Mouse (Mus musculus) heart, embryonic 13.5 days (tissue): ENCODE measurements around the gene Lce1i. TPM values are rescaled to one million over a fixed set of nuclear protein-coding genes. Genes with fewer than 3 reads are reported as not detected.
"Not testable (repeated sequence)": the region's sequence is repeated elsewhere in the genome, so short reads cannot be mapped to it uniquely, and the experiment has no call there.

Experiments
- ATAC-seq: fragments of 200-750 bp; cut with Nextera tagmentation; 2 replicates; pipeline ENCODE4 v1.8.0; 2017; ENCODE audit warnings: moderate TSS enrichment; ENCODE audit not compliant: insufficient number of reproducible peaks, low FRiP score, low TSS enrichment; ENCODE audit errors: extremely low read depth
- H3K27ac ChIP-seq: fragments of 300-500 bp; sonication (generic); replicated peaks from 2 replicates; pipeline ENCODE4 v1.5.1; 2015; ENCODE audit warnings: moderate library complexity, mild to moderate bottlenecking, inconsistent platforms
- H3K27me3 ChIP-seq: fragments of 300-500 bp; sonication (generic); replicated peaks from 2 replicates; pipeline ENCODE4 v1.6.1; 2015; ENCODE audit warnings: mild to moderate bottlenecking, inconsistent platforms
- H3K36me3 ChIP-seq: fragments of 300-500 bp; sonication (generic); 2 replicates; pipeline ENCODE4 v1.6.1; 2015; ENCODE audit warnings: mild to moderate bottlenecking, inconsistent platforms
- H3K4me1 ChIP-seq: fragments of 300-500 bp; sonication (generic); 2 replicates; pipeline ENCODE4 v1.6.1; 2015; ENCODE audit warnings: inconsistent platforms
- H3K4me2 ChIP-seq: fragments of 300-500 bp; sonication (generic); 2 replicates; pipeline ENCODE4 v1.6.1; 2015; ENCODE audit warnings: inconsistent platforms, mild to moderate bottlenecking, moderate library complexity
- H3K4me3 ChIP-seq: fragments of 300-500 bp; sonication (generic); 2 replicates; pipeline ENCODE4 v1.5.1; 2015; ENCODE audit warnings: moderate library complexity, mild to moderate bottlenecking, inconsistent platforms
- H3K9ac ChIP-seq: fragments of 300-500 bp; sonication (generic); 2 replicates; pipeline ENCODE4 v1.6.1; 2015; ENCODE audit warnings: inconsistent platforms, mild to moderate bottlenecking, moderate library complexity
- H3K9me3 ChIP-seq: fragments of 300-500 bp; sonication (generic); 2 replicates; pipeline ENCODE4 v1.6.1; 2016; ENCODE audit warnings: inconsistent platforms
- WGBS: fragments of 180-500 bp; shearing (Covaris S2); methylation state at CpG from one replicate; pipeline ENCODE4 v1.1.7; 2015; ENCODE audit warnings: mixed read lengths; 5-methylcytosine and 5-hydroxymethylcytosine counted together
- polyA plus RNA-seq: library from polyadenylated mRNA; unstranded; fragments of >200 nt; fragmentation: Nextera tagmentation; extraction: Ambion mirVana; gene quantifications from 2 replicates; pipeline ENCODE4 v1.2.1, GENCODE M21; 2015

Gene Lce1i
- not detected in 2 replicates for polyA plus RNA-seq

DNA sequence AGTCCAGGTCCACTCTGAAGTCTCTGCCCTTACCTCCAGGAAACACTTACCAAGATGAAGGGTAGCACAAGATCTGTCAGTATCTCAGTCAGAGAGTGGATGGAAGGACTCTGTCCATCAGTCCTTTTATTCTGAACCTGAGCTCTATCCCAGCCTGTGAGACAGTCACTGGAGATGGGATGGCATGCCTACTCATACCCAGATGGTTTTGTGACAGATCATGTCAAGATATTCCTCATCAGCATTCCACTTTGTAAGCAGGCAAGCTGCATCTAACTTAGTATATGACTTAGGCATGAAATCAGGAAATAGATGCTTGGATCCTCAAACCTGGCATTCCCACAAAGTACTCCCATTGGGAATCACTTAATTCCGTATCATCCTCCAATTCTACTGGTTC, at the start of gene Lce1i:
Gene Lce1i (minus strand): TSS at position 101 of the 400 bp plus-strand sequence.
- no peak within 1 kb of the TSS for H3K27ac ChIP-seq
- H3K9me3 ChIP-seq: no peaks in the 10 kb centered on the region
- H3K27me3 ChIP-seq: no peaks in the 10 kb centered on the region
- no peak within 1 kb of the TSS for H3K9ac ChIP-seq
- no peak for ATAC-seq
- H3K4me2 ChIP-seq: no peak within 1 kb of the TSS
- no peak within 1 kb of the TSS for H3K4me3 ChIP-seq
- no peaks in the 10 kb centered on the region for H3K36me3 ChIP-seq
- WGBS: 65% methylated on average over 1 of the region's 1 CpGs
- H3K4me1 ChIP-seq: no peaks in the 10 kb centered on the region

DNA sequence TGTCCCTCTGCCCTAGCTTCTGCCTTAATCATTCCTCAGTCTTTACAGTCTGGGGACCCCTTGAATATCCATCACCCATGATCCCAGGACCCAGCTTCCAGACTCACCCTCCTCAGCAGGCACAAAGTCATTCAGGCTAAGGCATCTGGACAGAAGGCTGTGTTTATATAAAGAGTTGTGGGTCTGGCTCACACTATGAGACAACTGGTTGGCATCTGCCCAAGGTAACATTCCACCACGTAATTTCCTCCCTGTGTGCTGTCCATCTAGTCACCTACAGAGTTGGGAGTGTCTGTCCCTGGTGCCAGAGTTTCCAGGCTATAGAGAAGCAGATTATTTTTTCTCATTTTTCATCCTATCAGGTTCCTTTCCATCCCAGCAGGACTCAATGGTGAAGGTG, 48.4 kb upstream of the Lce1i start, which contains the start of gene Kprp:
Gene Kprp (minus strand): TSS at position 140 of the 400 bp plus-strand sequence.
- Histone ChIP-seq H3K27me3 (no peaks in the 10 kb centered on the region), H3K36me3 (no peaks in the 10 kb centered on the region), H3K4me3 (no peak within 1 kb of the TSS), H3K4me2 (no peak within 1 kb of the TSS), H3K9me3 (no peaks in the 10 kb centered on the region), H3K9ac (no peak within 1 kb of the TSS), H3K27ac (no peak within 1 kb of the TSS), H3K4me1 (no peaks in the 10 kb centered on the region)
- WGBS: 28% methylated on average over 1 of the region's 1 CpGs
- no peak for ATAC-seq

DNA sequence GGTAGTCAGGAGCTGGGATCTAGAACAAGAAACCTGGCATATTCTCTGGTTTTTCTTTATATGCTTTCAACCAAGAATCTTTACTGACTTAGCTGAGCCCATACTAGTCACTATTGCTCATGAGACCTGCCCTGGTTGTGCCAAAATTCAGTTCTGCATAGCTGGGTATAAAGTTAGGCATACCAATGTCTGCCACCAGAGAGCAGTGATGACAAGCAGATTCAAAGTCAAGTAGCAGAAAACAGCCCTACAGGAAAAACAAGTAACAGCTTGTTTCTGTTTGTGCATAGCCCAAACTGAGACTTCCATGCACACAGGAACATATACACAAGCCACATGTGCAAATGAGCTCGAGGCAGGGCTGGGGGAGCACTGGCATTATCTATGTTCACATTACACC, 47.1 kb upstream of the Lce1i start:
- no peak for ATAC-seq
- Histone ChIP-seq H3K9ac (no peak overlapping the region), H3K4me3 (no peak overlapping the region), H3K4me1 (no peaks in the 10 kb centered on the region), H3K9me3 (no peaks in the 10 kb centered on the region), H3K4me2 (no peak overlapping the region), H3K27me3 (no peaks in the 10 kb centered on the region), H3K36me3 (no peaks in the 10 kb centered on the region), H3K27ac (no peak overlapping the region)
- 23% methylated on average over 1 of the region's 1 CpGs for WGBS

- H3K4me1 ChIP-seq, H3K9me3 ChIP-seq, H3K9ac ChIP-seq, ATAC-seq, H3K4me3 ChIP-seq, H3K4me2 ChIP-seq, H3K27ac ChIP-seq, H3K27me3 ChIP-seq, H3K36me3 ChIP-seq: not testable (repeated sequence)
- 84% methylated on average over 2 of the region's 2 CpGs for WGBS
Observed at GRCm38 (mm10) chr3:92816036-92816435, 37.3 kb upstream of the Lce1i start.

GRCm38 (mm10) chr3:92815581-92815980, 36.9 kb upstream of the Lce1i start:
- ATAC-seq: no peak
- WGBS: 74% methylated on average over 3 of the region's 3 CpGs

DNA sequence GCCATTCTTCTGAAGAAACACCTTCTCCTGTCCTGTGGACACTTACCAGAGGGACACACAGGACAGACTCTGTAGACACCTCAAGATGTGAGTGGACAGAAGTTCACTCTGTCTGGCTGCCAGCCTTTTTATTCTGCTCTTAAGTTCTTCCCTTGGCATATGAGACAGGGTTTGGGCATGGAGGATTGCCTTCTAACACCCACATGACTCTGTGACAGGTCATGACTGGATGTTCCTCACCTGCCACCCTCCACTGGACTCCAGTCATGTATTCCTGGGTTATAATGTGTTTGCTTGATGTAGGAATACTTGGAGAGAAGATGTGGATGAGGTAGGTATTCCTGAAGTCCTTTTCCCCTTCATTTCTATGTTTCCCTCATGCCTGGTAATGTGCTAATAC, 29.1 kb upstream of the Lce1i start, which contains the start of gene Lce1k:
Gene Lce1k (minus strand): TSS at position 101 of the 400 bp plus-strand sequence.
- H3K4me3 ChIP-seq: no peak within 1 kb of the TSS
- no peak within 1 kb of the TSS for H3K4me2 ChIP-seq
- no peaks in the 10 kb centered on the region for H3K36me3 ChIP-seq
- H3K9ac ChIP-seq: no peak within 1 kb of the TSS
- H3K4me1 ChIP-seq: no peaks in the 10 kb centered on the region
- no peaks in the 10 kb centered on the region for H3K27me3 ChIP-seq
- no peak within 1 kb of the TSS for H3K27ac ChIP-seq
- no peaks in the 10 kb centered on the region for H3K9me3 ChIP-seq
- no peak for ATAC-seq

More at GRCm38 (mm10) chr3:92815581-92815980, 36.9 kb upstream of the Lce1i start:
- Histone ChIP-seq H3K4me1 (no peaks in the 10 kb centered on the region), H3K4me2 (no peak overlapping the region), H3K27me3 (no peaks in the 10 kb centered on the region), H3K9me3 (no peaks in the 10 kb centered on the region), H3K9ac (no peak overlapping the region), H3K4me3 (no peak overlapping the region), H3K27ac (no peak overlapping the region), H3K36me3 (no peaks in the 10 kb centered on the region)

DNA sequence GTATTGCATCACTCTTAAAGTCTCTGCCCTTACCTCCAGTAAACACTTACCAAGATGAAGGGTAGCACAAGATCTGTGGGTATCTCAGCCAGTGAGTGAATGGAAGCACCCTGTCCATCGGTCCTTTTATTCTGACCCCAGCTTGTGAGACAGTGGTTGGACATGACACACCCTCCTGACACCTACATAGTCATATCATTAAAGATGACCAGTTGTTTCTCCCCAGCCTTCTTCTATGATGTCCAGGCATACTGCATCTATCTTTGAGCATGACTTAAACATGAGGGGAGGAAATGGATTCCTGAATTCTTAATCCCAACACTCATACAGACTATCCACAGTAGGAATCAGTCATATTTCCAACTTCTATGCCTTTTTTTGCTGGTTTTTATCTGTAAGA, 11.7 kb upstream of the Lce1i start, which contains the start of gene Lce1j:
Gene Lce1j (minus strand): TSS at position 101 of the 400 bp plus-strand sequence.
- Histone ChIP-seq H3K9ac (no peak within 1 kb of the TSS), H3K4me2 (no peak within 1 kb of the TSS), H3K4me1 (no peaks in the 10 kb centered on the region), H3K36me3 (no peaks in the 10 kb centered on the region), H3K27me3 (no peaks in the 10 kb centered on the region), H3K4me3 (no peak within 1 kb of the TSS), H3K27ac (no peak within 1 kb of the TSS), H3K9me3 (no peaks in the 10 kb centered on the region)
- WGBS: 81% methylated on average over 1 of the region's 1 CpGs
- ATAC-seq: no peak

DNA sequence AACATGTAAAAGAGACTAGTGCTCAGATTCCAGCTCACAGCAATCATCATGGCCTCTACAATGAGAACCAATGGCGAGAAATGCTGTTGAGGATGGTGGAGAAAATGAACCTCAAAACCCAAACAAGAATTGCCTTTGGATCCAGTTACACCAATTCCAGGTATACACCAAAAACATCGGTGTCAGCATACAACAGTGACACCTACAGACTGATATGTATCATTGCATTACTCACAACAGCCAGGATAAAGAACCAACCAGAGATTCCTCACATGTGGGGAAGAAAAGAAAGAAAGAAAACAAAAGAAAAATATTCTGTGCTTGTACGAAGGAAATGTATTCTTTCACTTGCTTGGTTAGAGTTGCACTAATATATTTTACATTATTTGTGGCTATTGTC, 7.1 kb downstream of the Lce1i start:
- Histone ChIP-seq H3K36me3 (no peaks in the 10 kb centered on the region), H3K9ac (no peak overlapping the region), H3K4me1 (no peaks in the 10 kb centered on the region), H3K9me3 (no peaks in the 10 kb centered on the region), H3K27ac (no peak overlapping the region), H3K4me3 (no peak overlapping the region), H3K4me2 (no peak overlapping the region), H3K27me3 (no peaks in the 10 kb centered on the region)
- WGBS: 17% methylated on average over 3 of the region's 3 CpGs
- ATAC-seq: no peak

DNA sequence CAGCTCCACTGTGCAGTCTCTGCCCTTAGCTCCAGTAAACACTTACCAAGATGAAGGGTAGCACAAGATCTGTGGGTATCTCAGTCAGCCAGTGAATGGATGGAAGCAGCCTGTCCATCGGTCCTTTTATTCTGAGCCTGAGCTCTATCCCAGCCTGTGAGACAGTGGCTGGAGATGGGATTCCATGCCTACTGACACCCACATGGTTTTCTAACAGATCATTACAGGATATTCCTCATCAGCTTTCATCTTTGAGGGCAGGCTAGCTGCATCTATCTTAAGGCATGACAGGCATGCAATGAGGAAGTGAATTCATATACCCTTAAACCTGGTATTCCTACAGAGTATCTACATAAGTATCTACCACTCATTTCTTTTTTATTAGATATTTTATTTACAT, 13.7 kb downstream of the Lce1i start, which contains the start of gene Lce1h:
Gene Lce1h (minus strand): TSS at position 101 of the 400 bp plus-strand sequence.
- Histone ChIP-seq H3K27ac (no peak within 1 kb of the TSS), H3K36me3 (no peaks in the 10 kb centered on the region), H3K9me3 (no peaks in the 10 kb centered on the region), H3K4me3 (no peak within 1 kb of the TSS), H3K27me3 (no peaks in the 10 kb centered on the region), H3K9ac (no peak within 1 kb of the TSS), H3K4me2 (no peak within 1 kb of the TSS), H3K4me1 (no peaks in the 10 kb centered on the region)
- ATAC-seq: no peak
- WGBS: 88% methylated on average over 1 of the region's 1 CpGs

GRCm38 (mm10) chr3:92753197-92753596, 25.5 kb downstream of the Lce1i start:
- Histone ChIP-seq H3K4me3 (no peak overlapping the region), H3K36me3 (no peaks in the 10 kb centered on the region), H3K9me3 (no peaks in the 10 kb centered on the region), H3K4me1 (no peaks in the 10 kb centered on the region), H3K9ac (no peak overlapping the region), H3K27me3 (no peaks in the 10 kb centered on the region), H3K4me2 (no peak overlapping the region), H3K27ac (no peak overlapping the region)
- no peak for ATAC-seq
- 26% methylated on average over 3 of the region's 3 CpGs for WGBS

DNA sequence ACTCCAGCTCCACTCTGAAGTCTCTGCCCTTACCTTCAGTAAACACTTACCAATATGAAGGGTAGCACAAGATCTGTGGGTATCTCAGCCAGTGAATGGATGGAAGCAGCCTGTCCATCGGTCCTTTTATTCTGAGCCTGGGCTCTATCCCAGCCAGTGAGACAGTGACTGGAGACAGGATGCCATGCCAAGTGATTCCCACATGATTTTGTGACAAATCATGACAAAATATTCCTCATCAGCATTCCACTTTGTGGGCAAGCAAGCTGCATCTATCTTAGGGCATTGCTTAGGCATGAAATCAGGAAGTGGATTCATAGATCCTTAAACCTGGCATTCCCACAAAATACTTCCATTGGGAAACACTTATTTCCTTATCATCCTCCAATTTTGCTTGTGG, 26.5 kb downstream of the Lce1i start, which contains the start of gene Lce1g:
Gene Lce1g (minus strand): TSS at position 101 of the 400 bp plus-strand sequence.
- Histone ChIP-seq H3K36me3 (no peaks in the 10 kb centered on the region), H3K27ac (no peak within 1 kb of the TSS), H3K9ac (no peak within 1 kb of the TSS), H3K4me3 (no peak within 1 kb of the TSS), H3K9me3 (no peaks in the 10 kb centered on the region), H3K27me3 (no peaks in the 10 kb centered on the region), H3K4me2 (no peak within 1 kb of the TSS), H3K4me1 (no peaks in the 10 kb centered on the region)
- 78% methylated on average over 1 of the region's 1 CpGs for WGBS
- ATAC-seq: no peak

DNA sequence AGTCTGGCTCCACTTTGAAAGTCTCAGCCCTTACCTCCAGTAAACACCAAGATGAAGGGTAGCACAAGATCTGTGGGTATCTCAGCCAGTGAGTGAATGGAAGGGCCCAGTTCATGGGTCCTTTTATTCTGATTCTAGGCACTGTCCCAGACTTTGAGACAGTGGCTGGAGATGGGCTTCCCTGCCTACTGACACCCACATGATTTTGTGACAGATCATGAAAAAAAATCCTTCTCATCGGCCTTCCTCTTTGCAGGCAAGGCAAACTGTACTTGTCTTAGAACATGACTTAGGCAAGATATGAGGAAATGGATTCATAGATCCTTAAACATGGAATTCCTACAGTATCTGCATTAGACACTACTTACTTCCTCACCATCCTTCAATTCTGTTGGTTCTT, 39.7 kb downstream of the Lce1i start, which contains the start of gene Gm38119:
Gene Gm38119 (minus strand): TSS at position 101 of the 400 bp plus-strand sequence.
- no peak for ATAC-seq
- H3K9me3 ChIP-seq: no peaks in the 10 kb centered on the region
- 70% methylated on average over 1 of the region's 1 CpGs for WGBS

More for the DNA sequence above, 39.7 kb downstream of the Lce1i start, which contains the start of gene Gm38119:
- Histone ChIP-seq H3K27me3 (no peaks in the 10 kb centered on the region), H3K4me1 (no peaks in the 10 kb centered on the region), H3K4me2 (no peak within 1 kb of the TSS), H3K36me3 (no peaks in the 10 kb centered on the region), H3K4me3 (no peak within 1 kb of the TSS), H3K27ac (no peak within 1 kb of the TSS), H3K9ac (no peak within 1 kb of the TSS)
